Mouse (Mus musculus) mouse embryonic stem cell (cell line): Measurements from ENCODE around the gene Lalba.
"Not testable (repeated sequence)": the region's sequence is repeated elsewhere in the genome, so short reads cannot be mapped to it uniquely, and the experiment has no call there.

ENCODE experiments used
- in situ Hi-C, 2 experiments: fragments of 300-500 bp; cut with MboI; formaldehyde crosslinking; loops; 1 replicate in 1 of 2; 3 replicates in 1 of 2; pipeline ENCODE4 v1.14.3; 2019 to 2020; ENCODE audit warnings: low sequenced_read_pairs in 2 of 2, low pct_unique_long_range_greater_than_20kb in 1 of 2, mixed read lengths in 1 of 2; ENCODE audit not compliant: unreplicated experiment in 1 of 2

The Lalba gene

DNA sequence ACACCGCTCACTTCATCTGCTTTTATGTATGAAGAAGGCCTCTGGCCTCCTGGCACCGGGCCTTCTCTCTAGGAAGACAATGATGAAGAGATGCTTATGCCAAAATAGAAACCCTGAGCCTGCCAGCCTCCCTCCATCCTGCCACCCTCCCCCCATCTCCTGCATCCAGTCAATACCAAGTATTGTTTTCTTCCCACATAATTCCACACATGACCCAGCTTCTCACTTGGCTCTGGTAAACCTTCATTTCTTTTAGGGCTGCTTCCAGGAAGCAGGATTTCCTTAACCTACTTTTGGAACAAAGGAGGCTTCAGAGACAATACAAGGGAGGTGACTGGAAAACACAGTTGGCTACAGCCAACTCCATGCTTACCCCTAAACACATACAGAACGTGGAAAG lies at the start of gene Lalba:
Gene Lalba, minus strand, starts transcription at position 21 of the 400 bp plus-strand sequence.
- in situ Hi-C loops, result no loop called here

GRCm38 (mm10) chr15:98532281-98532680 lies 49.8 kb upstream of the Lalba start:
- in situ Hi-C loops, result no loop called here

DNA sequence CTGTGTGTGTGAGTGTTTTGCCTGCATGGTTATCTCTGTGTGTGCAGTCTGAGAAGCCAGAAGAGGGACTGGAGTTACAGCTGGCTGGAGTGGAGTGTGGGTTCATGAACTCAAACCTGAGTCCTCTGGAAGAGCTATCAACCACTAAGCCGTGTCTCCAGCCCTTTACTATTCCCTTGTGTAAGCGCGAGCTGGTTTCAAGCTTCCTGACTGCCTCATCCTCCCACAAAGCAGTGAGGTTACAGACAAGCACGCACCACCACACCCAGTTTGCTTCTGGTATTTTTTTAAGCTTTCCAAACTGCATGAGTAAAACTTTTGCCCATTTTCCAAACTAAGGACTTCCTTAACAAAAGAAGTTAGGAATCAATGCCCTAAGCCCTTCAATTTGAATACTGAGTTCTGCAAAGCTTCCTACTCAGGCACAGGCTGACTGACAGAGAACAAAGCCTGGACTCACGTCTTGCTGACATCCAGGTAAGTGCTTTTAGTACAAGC lies 45.6 kb upstream of the Lalba start:
- in situ Hi-C loops, result no loop called here

GRCm38 (mm10) chr15:98527056-98527771 lies 44.7 kb upstream of the Lalba start:
- in situ Hi-C loops, result no loop called here

DNA sequence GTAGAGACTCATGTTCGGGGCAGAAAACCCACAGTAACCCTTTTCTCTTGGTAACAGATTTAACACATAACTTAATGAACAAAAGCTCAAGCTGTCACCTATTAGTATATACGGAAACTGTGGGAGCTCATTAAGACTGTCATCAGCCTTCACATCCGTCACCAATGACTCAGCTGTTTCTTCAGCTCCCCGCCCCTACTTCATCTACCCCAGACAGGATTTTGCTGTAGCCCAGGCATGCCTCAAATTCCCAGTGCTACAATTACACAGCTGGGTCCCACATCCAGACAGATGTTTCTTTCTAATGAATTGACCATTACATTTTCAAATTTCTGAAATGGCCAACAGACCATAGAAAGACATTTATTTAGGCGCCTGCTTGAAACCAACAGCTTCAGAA lies 43.5 kb upstream of the Lalba start:
- in situ Hi-C loops, result no loop called here

DNA sequence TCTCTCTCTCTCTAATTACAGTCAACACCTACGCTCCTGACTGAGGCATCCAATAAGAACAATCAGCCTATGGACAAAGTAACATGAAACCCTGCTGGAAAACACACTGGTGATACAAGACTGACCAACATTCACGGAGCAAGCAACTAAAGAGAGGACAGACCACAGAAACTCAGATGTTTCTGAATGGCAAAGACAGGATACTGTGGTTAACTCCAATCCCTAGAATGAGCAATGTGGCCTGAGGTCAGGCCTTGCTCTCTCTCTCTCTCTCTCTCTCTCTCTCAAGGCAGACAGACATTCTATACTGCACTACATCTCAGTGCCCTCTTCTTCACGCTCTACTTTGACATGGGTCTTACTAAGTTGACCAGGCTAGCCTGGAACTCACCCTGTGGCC lies 38.7 kb upstream of the Lalba start:
- in situ Hi-C loops, result no loop called here

DNA sequence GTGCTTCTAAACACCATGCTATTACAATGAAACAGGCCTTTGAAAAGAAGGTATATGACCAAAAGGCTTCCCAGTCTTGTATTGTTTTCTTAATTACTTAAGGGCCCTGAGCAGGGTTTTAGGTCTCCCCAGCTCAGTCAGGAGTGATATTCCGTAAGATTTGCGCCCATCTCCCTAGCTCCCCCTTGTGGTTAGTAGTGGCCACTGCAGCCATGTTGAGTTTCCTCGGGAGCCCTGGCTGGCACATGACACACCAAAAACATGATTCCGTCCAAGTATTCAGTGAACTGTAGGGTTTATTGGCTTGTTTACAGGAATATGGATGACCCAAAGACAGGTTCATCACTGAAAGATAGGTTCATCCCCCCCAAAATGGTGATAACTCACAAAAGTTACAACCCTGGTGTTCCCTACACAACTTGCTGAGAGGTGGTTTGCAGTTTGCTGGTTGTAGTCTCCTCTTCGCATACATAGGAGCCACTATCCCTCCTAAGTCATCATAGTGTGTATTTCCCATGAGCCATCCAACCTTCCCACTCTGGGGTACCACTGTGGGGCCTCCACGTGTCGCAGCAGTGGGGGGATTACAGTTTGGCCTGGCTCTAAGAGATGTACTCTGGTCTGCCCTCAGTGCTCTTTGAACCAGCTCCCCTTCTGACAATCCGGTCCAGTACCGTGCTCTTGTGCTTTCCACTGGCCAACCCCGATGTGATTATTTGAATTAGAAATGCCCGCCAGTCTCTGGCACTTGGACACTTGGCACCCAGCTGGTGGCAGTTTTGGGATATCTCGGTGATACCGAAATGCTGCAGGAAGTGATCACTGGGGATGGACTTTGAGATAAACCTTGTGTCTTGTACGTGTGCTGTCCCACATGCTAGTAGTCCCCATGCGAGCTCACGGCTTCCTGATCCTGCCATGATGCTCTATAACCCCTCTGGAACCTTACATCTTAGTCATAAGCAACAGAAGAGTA lies 35.1 kb upstream of the Lalba start:
- in situ Hi-C loops, result no loop called here

- in situ Hi-C loops, result not testable (repeated sequence)
Observed at GRCm38 (mm10) chr15:98514845-98515244, 32.3 kb upstream of the Lalba start.

GRCm38 (mm10) chr15:98514146-98514545 lies 31.6 kb upstream of the Lalba start:
- in situ Hi-C loops, result no loop called here

- in situ Hi-C loops, result not testable (repeated sequence)
Observed at GRCm38 (mm10) chr15:98513676-98514075, 31.2 kb upstream of the Lalba start.

DNA sequence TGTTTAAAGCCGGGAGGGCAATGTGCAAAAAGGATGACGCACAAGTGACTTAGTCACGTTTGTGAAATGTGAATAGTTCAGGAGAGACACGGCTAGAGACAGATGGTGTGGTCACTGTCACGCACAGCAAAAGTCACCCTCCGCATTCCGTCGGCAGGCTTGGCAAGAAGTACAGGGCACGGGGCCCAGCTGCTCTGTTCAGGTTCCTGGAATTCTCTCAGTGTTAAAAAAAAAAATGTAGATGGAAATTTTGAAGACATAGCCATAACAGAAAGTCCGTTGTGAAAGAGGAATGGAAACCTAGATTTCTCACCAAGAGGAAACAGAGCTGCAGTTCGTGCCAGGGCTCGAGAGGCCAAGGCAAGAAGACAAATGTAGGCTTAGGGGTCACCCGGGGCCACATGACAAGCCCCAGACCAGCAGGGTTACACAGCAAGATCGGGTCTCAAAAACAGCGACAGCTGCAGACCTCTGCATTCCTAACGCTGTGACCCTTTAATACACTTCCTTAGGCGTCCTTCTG lies 30.3 kb upstream of the Lalba start:
- in situ Hi-C loops, result no loop called here

DNA sequence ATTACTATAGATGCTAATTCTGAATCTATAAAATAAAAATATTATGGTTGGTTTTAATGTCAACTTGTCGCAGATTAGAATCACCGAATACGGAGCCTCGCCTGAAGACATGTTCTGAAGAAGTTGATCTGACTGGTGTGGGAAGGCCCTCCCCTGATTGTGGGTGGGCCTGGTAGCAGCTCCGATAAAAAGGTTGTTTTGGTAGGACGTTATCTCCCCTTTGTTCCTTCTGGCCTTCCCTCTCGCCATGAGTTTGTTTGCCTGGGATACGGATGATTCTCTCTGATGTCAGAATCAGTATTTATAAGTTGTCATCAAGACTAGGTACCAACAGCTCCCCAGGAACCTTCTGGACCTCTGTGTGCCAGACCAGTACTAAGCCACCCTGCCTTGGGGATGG lies 29.7 kb upstream of the Lalba start:
- in situ Hi-C loops, result no loop called here

DNA sequence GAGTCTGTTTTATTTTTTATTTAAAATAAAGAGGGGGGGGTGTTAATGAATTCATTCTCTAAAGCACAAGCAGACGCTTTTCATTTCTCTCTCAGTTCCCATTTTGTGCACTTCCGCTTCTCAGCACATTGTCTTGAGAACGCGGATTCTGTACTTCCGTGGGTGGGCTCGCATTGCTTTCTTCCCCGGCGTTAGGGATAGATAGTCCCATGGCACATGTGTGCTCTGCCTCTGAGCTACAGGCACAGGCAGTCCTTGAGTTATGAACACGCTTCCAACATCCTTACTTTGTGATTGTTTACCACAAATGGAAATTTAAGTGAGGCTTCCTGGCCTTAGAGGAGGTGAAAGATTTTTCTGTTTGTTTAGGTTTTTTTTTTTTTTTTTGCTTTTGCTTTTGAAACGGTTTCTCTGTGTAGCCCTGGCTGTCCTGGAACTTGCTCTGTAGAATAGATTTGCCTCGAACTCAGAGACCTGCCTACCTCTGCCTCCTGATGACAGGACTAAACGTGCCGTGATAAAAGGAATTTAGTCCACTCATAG lies 28.9 kb upstream of the Lalba start:
- in situ Hi-C loops, result no loop called here

GRCm38 (mm10) chr15:98510438-98511385 lies 28.2 kb upstream of the Lalba start:
- in situ Hi-C loops, result no loop called here

GRCm38 (mm10) chr15:98509387-98509786 lies 26.9 kb upstream of the Lalba start:
- in situ Hi-C loops, result no loop called here

GRCm38 (mm10) chr15:98507321-98507720 lies 24.8 kb upstream of the Lalba start:
- in situ Hi-C loops, result no loop called here

DNA sequence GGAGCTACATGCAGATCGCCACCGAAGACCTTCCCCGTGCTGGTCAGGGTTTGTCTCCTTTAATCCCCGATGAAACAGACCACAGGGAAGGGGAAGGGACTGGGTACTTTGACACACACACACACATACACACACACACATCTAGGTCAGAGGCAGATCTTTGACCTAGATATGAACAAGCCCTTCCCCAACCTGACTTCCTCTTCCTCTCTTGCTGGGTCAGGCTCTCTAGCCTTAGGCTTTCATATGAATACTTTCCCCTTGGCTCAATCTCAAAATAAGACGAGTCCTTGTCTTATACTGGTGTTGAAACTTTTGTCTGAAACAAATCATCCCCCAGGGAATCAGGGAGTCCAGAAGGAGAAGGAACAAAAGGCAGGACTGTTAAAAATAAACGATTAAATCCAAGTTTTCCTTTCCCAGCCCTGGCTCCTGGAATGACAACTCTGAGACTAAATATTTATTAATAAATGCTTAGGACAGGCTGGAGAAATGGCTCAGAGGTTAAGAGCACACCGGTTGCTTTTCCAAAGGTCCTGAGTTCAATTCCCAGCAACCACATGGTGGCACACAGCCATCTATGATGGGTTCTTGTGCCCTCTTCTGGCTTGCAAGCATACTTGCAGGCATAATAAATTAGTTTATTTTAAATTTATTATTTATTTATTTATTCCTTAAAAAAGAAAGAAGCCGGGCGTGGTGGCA lies 23.9 kb upstream of the Lalba start:
- in situ Hi-C loops, result no loop called here
